11 mouse cellular contexts compared by ENCODE assay signal in the genomic region with DNA sequence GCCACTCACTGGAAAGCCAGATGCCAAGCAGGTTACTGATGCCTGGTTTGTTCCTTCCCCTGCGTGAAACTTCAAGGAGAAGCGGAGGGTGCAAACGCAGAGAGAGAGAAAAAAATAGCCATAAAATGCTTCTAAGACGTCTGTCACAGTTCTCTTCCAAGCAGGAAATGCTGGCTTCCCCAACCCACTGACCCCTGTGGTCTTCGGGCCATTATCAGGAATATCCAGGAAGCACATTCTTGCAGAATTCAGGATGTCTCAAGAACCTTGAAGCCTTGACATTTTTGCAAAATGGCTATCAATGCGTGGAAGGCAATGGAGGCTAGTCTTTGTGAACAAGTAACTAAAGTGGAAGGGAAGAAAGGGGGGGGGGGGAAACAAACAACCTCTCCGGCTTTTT.
DNase-seq lines count a peak whose midpoint lies in the region; ATAC-seq lines count a peak whose summit lies in the region.
"Had no signal": no experiment of that assay in that cellular context is flagged by ENCODE, and none has a peak within 500 bp of the region (broad histone marks: within the 10 kb centered on the region; RNA-seq: fewer than 3 reads in every experiment).

No protein-coding gene starts in this region.

- no peak for ATAC-seq in heart, embryonic 15.5 days (replicated peaks; ENCODE audit: insufficient number of reproducible peaks, insufficient read depth, low FRiP score, low read depth)
- ATAC-seq in embryonic facial prominence, embryonic 12.5 days (ENCODE audit: insufficient number of reproducible peaks, insufficient read depth, low FRiP score, low TSS enrichment) = no peak
- no peak for ATAC-seq in intestine, embryonic 16.5 days
- ATAC-seq in liver, embryonic 12.5 days = no peak
- ATAC-seq: midbrain, embryonic 13.5 days had no signal

- no peak overlapping the region for H3K4me3 ChIP-seq in heart, embryonic 15.5 days
- no peak overlapping the region for H3K4me3 ChIP-seq in embryonic facial prominence, embryonic 12.5 days
- H3K4me3 ChIP-seq in intestine, embryonic 16.5 days (ENCODE audit: low read length) = no peak overlapping the region
- no peak overlapping the region for H3K4me3 ChIP-seq in liver, embryonic 12.5 days
- H3K4me3 ChIP-seq: embryonic facial prominence, embryonic 13.5 days; midbrain, embryonic 13.5 days had no signal

- 54% methylated on average over 7 of the region's 7 CpGs for WGBS in heart, embryonic 15.5 days
- WGBS in embryonic facial prominence, embryonic 12.5 days = 65% methylated on average over 7 of the region's 7 CpGs
- 53% methylated on average over 7 of the region's 7 CpGs for WGBS in intestine, embryonic 16.5 days
- 23% methylated on average over 7 of the region's 7 CpGs for WGBS in liver, embryonic 12.5 days (ENCODE audit: insufficient replicate concordance)

- H3K4me1 ChIP-seq in heart, embryonic 15.5 days (replicated peaks) = peaks cover 14% of the 10 kb centered on the region
- peaks cover 21% of the 10 kb centered on the region for H3K4me1 ChIP-seq in embryonic facial prominence, embryonic 12.5 days
- H3K4me1 ChIP-seq in intestine, embryonic 16.5 days (ENCODE audit: control insufficient read depth, insufficient read depth, low read length) = peaks cover 12% of the 10 kb centered on the region; the same call in 1 of the 2 replicates
- no peaks in the 10 kb centered on the region for H3K4me1 ChIP-seq in liver, embryonic 12.5 days

- DNase-seq in heart, postnatal 10 days = no peak
- DNase-seq in thymus, postnatal 36 days = no peak
- DNase-seq in embryo, embryonic 10 days (ENCODE audit: low spot score) = no peak
- DNase-seq in lung, postnatal 36 days = no peak

- H3K9ac ChIP-seq in heart, embryonic 15.5 days = no peak overlapping the region
- no peak overlapping the region for H3K9ac ChIP-seq in embryonic facial prominence, embryonic 12.5 days
- H3K9ac ChIP-seq in intestine, embryonic 16.5 days (ENCODE audit: low read depth, low read length) = no peak overlapping the region
- no peak overlapping the region for H3K9ac ChIP-seq in liver, embryonic 12.5 days
- H3K9ac ChIP-seq: embryonic facial prominence, embryonic 13.5 days; liver, embryonic 14.5 days; midbrain, embryonic 13.5 days had no signal

- peak overlapping the region; percentile 33; the same call in 1 of the 2 replicates for H3K27ac ChIP-seq in heart, embryonic 15.5 days
- H3K27ac ChIP-seq in embryonic facial prominence, embryonic 12.5 days = 0 out of 2 replicates have a peak overlapping the region, but pooled peaks have one; percentile 41
- peak overlapping the region; percentile 9; the same call in 1 of the 2 replicates for H3K27ac ChIP-seq in intestine, embryonic 16.5 days (ENCODE audit: low read length)
- H3K27ac ChIP-seq in liver, embryonic 12.5 days = peak overlapping the region; percentile 61; the same call in 1 of the 2 replicates
- H3K27ac ChIP-seq: embryonic facial prominence, embryonic 13.5 days; liver, embryonic 14.5 days had no signal

- intact Hi-C loops in heart, postnatal 10 days (cut with DNase I) = no loop called here

- H3K4me2 ChIP-seq in heart, embryonic 15.5 days = no peak overlapping the region
- no peak overlapping the region for H3K4me2 ChIP-seq in embryonic facial prominence, embryonic 12.5 days (replicated peaks)
- no peak overlapping the region for H3K4me2 ChIP-seq in intestine, embryonic 16.5 days (ENCODE audit: low read depth, low read length)
- H3K4me2 ChIP-seq in liver, embryonic 12.5 days = no peak overlapping the region

- no peaks in the 10 kb centered on the region for H3K9me3 ChIP-seq in heart, embryonic 15.5 days (replicated peaks)
- no peaks in the 10 kb centered on the region for H3K9me3 ChIP-seq in embryonic facial prominence, embryonic 12.5 days
- no peaks in the 10 kb centered on the region for H3K9me3 ChIP-seq in intestine, embryonic 16.5 days (ENCODE audit: control insufficient read depth, low read length)
- no peaks in the 10 kb centered on the region for H3K9me3 ChIP-seq in liver, embryonic 12.5 days (replicated peaks)
- H3K9me3 ChIP-seq: embryonic facial prominence, embryonic 13.5 days; midbrain, embryonic 13.5 days had no signal

- peaks cover 4% of the 10 kb centered on the region for H3K27me3 ChIP-seq in heart, embryonic 15.5 days
- H3K27me3 ChIP-seq in embryonic facial prominence, embryonic 12.5 days = no peaks in the 10 kb centered on the region
- H3K27me3 ChIP-seq in intestine, embryonic 16.5 days (replicated peaks; ENCODE audit: control insufficient read depth, insufficient read depth, low read length) = no peaks in the 10 kb centered on the region
- H3K27me3 ChIP-seq in liver, embryonic 12.5 days (replicated peaks) = 0 out of 2 replicates have a peak, but pooled peaks cover 3% of the 10 kb centered on the region
- H3K27me3 ChIP-seq: midbrain, embryonic 13.5 days had no signal

- no peaks in the 10 kb centered on the region for H3K36me3 ChIP-seq in heart, embryonic 15.5 days
- no peaks in the 10 kb centered on the region for H3K36me3 ChIP-seq in embryonic facial prominence, embryonic 12.5 days
- no peaks in the 10 kb centered on the region for H3K36me3 ChIP-seq in intestine, embryonic 16.5 days (ENCODE audit: control insufficient read depth, insufficient read depth, low read length)
- no peaks in the 10 kb centered on the region for H3K36me3 ChIP-seq in liver, embryonic 12.5 days
- H3K36me3 ChIP-seq: embryonic facial prominence, embryonic 13.5 days; midbrain, embryonic 13.5 days had no signal

Comparison
In these comparisons a context has a peak if more than half of its experiments do, and no peak if none do; other contexts are left out.
1. H3K27ac ChIP-seq: peak in every context shown above with its lines; median percentile 61 in liver, embryonic 12.5 days; 41 in embryonic facial prominence, embryonic 12.5 days; 33 in heart, embryonic 15.5 days; 9 in intestine, embryonic 16.5 days.